Mouse (Mus musculus): ENCODE data around the gene Msgn1. TPM values are rescaled to one million over a fixed set of nuclear protein-coding genes. Genes with fewer than 3 reads are reported as not detected.

Msgn1 gene
- polyA plus RNA-seq (2017; shearing (Covaris generic)), result not detected

- ATAC-seq, result no peak
Observed at GRCm38 (mm10) chr12:11208872-11209271, at the start of gene Msgn1. Gene Msgn1, minus strand, starts transcription at chr12:11208972.

DNA sequence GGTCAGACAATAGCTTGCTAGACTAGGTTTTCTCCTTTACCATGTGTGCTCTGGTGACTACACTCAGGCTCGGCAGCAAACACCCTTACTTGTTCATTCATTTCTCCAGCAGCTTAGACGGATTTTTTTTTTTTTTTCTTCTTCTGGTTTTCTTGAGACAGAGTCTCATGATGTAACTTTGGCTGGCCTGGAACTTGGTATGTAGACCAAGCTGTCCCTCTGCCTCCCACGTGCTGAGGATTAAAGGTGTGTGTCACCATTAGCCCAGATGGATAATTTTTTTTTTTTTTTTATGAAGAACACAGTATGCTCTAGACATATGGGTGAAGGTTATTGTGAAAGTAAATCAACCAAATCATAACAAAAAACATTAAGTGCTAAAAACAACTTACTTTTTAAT is 41.5 kb upstream of the Msgn1 start:
- ATAC-seq, result no peak

DNA sequence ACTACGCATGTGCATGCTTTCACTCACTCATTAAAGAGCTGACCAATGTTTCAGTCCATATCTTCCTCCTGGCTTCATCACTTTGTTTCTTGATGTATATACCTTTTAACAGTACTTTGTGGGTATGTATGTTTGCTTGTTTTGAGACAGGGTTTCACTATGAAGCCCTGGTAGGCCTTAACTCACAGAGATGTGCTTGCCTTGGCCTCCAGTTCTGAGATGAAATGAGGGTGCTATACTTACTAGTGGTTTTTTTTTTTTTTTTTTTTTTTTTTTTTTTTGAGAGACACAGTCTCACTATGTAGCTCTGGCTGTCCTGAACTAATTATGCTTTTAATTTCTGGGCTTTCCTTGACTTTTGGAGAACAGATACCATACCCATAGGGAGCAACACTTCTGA is 38.7 kb upstream of the Msgn1 start:
- no peak for ATAC-seq

GRCm38 (mm10) chr12:11235996-11236395 is 27.2 kb upstream of the Msgn1 start:
- no peak for ATAC-seq

GRCm38 (mm10) chr12:11230267-11230666 is 21.5 kb upstream of the Msgn1 start:
- ATAC-seq, result peak; percentile 93

- ATAC-seq, result no peak
Observed at GRCm38 (mm10) chr12:11226529-11227268, 17.9 kb upstream of the Msgn1 start.

DNA sequence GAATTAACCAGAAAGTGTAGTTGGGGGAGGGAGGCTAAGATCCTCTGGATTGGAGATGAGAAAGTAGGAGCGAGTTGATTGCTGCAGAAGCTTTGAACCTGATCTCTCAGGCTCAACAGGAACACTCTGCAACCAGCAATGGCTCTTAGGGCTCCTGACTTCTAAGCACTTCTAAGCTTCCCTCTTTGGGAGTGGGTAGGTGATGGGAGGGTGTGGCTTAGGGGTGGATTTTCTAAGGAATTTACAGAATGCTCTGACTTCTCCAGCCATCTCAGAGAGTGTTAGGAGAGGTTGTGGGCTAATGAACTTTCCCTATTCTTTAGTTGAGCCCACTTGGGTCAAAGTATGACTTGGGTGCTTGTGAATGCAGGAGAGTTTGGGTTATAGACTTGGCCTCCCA is 17.4 kb upstream of the Msgn1 start:
- ATAC-seq, result no peak

DNA sequence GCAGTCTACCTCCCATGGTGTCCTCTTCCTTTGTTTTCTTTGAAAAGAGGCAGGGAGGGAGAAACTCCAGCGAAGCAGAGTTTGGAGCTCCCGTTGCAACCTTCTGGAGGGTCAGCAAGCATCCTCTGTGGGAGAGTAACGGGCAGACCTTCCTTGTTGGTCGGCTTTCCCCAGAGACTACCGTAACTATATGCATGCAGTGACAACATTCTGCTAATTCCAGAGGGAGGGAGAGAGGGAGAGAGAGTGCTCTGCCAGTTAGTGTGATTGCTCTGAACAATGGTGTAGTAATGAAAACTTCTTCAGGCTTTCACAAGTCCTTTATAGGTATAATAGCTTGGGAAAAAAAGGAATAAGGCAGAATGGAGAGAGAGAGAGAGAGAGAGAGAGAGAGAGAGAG is 15.9 kb upstream of the Msgn1 start:
- ATAC-seq, result no peak

GRCm38 (mm10) chr12:11223090-11223489 is 14.3 kb upstream of the Msgn1 start:
- ATAC-seq, result no peak

DNA sequence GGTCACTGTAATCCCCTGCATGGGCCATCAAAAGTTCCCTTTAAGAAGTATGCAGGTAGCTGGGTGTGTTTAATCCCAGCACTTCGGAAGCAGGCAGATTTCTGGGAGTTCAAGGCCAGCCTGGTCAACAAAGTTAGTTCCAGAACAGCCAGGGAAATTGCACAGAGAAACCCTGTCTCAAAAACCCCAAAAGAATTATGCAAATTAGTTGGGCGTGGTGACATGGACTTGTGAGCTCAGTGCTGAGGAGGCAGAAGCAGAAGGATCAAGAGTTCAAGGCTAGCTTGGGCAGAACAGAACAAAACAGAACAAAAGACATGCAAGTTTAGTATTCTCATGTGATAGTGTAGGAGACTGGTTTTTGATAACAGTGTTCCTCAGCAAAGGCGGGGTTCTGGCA is 13.8 kb upstream of the Msgn1 start:
- ATAC-seq, result no peak

DNA sequence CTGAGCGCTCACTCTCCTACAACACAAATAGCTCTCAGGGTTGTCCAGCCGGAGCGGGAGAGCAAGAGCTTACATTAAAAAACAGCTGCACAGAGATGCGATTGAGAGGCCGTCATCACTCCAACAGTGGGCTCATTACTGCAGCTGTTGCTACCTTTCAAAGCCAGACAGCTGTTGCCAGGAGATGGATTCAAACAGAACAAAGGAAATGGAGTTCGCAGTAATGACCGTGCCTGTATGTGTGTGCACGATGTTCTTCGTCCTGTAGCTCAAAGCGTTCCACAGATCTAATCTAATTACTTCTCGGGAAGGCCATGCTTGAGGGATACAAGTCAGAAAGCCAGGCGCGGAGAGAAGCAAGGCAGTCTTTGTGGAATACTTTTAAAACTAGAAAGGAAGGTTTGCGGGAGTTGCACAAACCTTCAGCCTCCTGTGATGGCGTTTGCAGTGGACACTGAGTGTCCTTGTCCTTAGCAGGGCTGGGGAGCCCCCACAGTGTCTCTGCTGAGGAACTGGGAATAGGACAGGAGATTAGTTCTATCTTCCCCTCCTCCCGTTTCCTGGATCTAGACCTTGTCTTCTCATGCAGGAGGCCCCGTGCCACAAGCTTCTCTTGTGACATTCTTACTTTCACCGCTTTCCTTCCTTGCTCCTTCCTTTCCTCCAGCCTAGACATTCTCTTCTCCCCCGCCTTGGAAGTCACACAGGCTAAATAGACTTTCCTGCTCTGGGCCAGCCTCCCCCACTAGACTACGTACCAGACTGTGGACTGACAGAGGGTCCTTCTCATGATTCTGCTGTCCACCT is 13.0 kb upstream of the Msgn1 start:
- ATAC-seq, result no peak

GRCm38 (mm10) chr12:11217726-11218250 is 9.0 kb upstream of the Msgn1 start:
- ATAC-seq, result no peak

DNA sequence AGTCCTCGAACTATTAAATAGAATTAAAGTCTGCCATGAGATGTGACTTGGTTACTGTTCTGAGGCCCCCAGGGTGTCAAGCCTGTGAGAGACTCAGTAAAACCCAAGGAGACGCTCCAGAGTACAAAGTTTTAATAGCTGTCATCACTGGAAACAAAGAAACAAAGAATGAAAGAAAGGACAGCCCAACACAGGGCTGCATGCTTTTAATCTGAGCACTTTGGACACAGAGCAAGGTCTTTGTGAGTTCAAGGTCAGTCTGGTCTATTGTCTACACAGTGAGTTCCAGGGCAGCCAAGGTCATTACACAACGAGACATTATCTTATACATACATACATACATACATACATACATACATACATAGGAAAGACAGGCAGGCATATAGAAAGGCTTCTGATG is 7.7 kb upstream of the Msgn1 start:
- no peak for ATAC-seq

DNA sequence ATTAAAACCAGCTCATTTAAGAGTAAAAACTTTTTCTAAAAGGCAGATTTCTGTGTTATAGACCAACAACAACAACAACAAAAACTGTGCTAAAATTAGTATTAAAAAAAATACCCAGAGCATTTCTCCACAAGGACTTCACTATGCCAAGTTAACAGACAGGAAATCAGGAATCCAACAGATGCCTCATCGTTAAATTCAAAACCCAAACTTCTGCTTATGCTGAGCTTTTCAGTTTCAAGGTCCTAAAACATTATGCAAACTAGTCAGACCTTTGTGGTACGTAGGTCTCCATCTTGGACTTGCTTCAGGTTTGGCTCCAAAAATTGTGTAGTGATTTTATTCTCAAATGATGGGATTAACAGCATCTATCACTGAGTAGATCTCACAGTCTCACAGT is 6.8 kb upstream of the Msgn1 start:
- no peak for ATAC-seq

DNA sequence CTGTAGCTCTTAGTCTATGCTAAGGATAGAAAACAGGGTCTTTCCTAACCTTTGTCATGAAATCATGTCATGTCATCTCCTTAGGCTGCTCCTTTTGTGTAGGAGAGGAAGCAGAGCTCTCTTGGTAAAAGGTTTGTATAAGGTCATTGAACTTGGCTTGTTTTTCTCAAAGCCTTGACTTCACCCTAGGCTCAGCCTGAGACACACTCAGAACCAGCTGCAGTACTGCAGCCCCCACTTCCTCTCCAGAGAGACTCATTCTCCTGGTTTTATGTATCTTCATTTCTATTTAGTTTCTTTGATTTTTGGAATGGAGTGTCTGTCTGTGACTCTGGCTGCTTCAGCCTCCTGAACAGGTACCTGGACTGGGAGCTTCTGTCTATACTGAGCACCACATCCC is 6.0 kb upstream of the Msgn1 start:
- no peak for ATAC-seq

DNA sequence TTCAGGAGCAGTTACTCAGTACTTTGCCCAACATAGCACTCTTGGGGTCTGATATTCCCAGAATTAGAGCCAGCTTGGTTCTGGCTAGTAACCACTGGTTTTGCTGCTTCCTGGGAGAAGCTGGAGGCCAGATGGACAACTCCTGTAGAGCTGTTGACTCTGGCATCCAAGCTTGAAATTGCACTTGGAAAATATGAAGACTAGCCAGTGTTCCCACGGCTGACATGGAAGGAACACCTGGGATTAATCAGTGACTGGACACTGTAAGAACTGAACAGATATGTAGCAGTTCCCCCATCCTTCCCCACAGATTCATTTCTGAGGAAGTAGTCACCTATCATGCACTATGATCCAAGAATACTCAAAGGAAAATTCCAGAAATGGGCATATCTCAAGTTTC is 4.1 kb upstream of the Msgn1 start:
- no peak for ATAC-seq

DNA sequence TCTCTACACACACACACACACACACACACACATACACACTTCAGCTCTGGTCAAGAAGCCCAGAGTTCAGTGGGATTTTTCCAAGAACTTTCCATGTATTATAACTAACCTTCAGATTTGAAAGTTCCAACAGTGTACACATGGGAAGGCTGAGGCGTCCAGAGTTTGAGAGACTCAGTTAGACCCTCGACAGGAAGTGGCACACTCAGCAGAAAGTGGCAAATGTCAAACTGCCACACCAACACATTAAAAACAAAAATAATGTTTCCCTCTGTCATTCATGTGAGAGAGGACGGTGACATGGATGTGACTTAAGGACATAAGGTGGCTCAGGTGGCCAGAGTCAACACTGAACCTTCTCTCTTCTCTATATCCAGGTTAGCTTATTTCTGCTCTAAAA is 1.6 kb upstream of the Msgn1 start:
- ATAC-seq, result peak; percentile 78

DNA sequence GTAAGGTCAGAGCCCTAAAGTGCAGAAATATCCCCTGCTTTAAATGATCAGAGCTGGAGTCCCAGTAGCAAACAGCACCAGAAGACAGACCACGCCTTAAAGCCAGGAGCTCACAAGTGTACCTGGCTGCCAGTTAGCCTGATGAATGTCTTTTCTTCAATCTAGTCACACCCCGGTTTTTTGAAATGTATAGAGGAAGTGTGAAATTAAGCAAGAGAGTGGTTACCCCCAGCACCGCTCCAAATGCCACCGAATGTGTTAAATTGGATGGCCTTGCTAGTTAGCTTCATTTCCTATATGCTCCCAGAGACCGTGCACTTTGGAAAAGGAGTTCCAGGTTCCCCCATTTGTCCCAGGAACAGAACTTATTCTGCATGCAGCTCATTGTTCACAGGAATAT is 864 bp upstream of the Msgn1 start:
- ATAC-seq, result peak; percentile 41

DNA sequence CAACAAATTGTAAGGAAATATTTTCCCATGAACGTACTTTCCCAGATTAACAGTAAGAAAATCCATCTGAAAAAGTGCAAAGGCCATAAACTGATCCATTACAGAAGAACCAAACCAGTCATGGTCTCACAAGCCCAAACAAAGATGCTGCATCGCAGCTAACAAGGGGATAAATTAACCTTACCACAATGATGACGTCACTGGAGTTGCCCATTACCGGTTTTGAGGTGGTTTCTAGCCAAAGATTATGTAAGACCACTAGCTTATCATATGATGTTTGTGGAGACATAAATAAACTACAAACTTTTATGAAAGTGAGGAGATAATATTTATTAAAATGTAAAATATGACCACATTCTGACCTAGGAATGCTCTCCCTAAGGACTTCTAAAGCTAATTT is 2.5 kb downstream of the Msgn1 start:
- ATAC-seq, result no peak

DNA sequence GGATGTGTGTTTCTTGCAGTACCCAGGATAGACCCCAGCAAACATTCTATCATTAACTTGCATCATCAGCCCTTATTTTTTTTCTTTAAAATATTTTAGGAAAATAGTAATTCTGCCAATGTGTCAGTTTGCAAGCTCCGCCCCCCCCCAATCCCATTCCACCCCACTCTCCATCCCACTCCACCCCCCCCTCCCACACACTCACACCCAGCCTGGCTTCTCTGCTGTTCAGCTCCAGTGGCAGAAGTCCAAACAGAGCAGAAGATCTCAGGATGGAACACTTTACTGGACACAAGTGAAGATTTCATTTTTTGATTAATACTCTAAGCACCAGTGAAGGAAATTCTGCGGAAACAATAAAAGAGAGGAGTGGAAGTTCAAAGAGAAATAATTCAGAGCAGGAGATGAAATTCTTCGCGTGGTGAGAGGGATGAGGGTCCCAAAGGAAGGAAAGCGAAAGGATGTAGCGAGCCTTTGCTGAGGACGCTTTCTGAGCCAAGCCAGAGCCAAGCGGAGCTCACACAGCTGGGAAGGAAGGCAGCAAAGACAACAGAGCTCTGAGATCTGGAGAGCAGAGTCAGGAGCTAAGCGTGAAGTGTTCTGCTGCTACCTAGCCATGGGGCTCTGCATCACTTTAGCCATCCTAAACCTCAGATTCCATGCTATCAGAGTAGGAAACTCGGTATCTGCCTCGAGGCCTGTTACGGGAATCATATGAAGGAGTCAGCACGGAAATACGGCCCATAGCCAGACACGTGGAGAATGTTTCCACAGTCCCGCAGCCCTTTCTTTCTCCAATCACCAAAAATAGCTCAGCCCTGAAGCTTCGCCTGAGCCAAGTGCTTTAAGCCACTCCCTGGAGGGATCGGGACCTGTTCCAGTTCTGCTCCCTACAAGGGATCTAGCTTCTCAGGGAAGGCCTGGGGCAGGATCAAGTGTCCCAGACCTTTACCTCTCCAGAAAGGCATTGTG is 4.8 kb downstream of the Msgn1 start:
- no peak for ATAC-seq

DNA sequence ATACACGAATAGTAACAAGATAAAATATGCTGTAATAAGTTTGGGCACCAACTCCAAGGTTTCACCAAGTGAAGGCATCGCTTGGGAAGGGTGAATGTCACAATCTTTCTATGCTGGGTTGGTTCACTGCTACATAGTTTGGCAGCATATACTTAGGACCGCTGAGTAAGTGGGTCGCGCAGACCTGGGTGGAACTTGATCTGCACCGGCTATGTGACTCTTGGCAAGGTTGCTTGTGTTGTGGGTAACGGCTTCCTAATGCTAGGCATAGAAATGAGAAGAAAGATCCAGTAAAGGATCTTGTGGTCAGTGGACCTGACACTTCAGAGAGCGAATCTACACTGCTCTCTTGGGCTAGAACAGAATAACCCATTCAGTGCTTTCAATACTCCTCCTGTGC is 6.3 kb downstream of the Msgn1 start:
- ATAC-seq, result no peak

DNA sequence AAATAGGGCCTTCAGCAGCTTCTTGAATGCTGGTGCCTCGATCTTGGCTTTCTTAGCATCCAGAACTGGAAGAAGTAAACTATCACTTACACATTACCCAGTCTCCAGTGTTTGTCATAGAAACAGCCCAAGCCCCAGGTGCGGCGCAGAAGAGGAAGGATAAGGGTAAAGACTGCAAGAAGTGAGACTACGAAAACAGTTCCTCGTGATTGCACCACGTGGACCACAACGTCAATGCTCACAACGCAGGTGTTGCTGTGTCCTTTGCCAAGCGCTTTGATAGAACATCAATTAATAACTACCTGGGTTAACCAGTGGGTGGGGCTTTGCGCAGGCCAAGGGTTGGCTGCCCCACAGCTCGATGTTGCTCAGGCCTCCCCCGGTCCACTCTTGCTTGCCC is 8.1 kb downstream of the Msgn1 start:
- no peak for ATAC-seq

DNA sequence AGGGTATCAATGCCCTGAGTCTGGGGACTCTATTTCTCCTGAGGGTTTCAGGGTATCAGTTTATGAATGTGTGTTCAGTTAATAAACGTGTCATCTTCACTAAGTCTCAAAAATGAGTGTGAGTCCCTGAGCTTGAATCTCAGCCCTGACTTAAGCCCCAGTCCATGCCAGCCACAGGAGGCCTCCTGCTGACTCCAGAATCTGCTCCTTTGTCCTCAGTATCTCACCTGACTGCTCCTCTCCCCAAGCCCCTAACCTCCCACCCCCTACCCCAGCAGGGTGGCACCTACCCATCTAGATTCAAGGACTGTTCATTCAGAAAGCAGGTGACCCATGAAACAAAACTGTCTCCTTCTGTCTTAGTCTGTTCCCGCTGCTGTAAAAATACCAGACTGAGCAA is 10.2 kb downstream of the Msgn1 start:
- ATAC-seq, result no peak
